Mouse (Mus musculus) lung, postnatal 14 days (tissue): ENCODE measurements around the gene Hk2.

Experiments
- DNase-seq: peaks from one replicate; pipeline ENCODE4 v3.0.0; 2021

Hk2 gene

DNA sequence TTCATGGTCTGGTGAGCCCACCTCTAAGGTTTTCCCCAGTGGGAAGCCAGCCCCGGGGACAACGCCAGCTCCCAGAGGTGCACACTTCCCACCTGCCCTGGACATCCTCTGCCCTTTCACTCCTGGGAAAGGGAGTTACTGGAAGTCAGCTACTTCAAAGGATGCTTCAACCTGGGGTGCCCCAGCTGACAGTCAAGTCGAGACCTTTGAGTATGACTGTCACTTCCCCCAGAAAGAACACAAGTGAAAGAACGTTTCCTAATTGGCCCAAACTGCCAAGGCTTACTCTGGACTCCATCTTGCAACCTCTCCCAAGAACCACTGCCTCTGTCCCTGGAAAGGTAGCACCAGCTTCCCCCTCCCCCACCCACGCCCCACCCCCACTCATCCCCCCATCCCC, 4.5 kb downstream of the Hk2 start:
- no peak for DNase-seq

GRCm38 (mm10) chr6:82767734-82768586, 6.3 kb downstream of the Hk2 start:
- DNase-seq = no peak

GRCm38 (mm10) chr6:82766636-82767035, 7.6 kb downstream of the Hk2 start:
- DNase-seq = no peak

- no peak for DNase-seq
These were observed 9.0 kb downstream of the Hk2 start for GRCm38 (mm10) chr6:82765261-82765660.

DNA sequence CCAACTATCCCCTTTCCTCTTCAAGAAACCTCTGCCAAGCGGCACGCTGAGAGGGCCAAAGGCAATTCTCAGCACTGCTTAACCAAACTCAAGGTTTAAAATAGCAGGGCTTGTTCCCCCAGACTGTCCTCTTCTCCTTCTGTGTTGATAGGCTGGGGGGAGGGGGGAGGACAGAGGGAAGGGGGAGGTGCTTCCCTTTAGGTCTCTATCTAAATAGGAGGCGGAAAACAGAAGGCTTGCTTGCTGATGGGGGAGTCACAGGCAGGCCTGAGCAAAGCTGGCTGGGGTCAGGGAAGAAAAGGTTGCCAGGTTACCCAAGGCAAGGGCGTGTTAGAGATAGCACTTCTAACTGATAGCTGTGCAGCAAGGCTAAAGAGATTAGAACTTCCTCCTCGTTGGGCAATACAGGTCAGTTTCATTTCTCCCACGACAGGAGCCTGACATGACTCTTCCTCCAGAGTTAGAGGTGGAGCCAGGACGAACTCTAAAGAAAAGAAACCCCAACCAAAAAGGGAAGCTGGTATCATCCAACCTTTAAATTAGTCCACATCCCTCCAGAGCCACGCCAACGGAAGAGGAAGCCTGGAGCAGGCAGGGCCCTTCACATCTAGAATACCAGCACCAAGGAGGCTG, 10.3 kb downstream of the Hk2 start:
- DNase-seq = no peak

- DNase-seq = no peak
These were observed 11.5 kb downstream of the Hk2 start for GRCm38 (mm10) chr6:82762728-82763127.

- no peak for DNase-seq
These were observed 13.4 kb downstream of the Hk2 start for GRCm38 (mm10) chr6:82760749-82761357.

GRCm38 (mm10) chr6:82759241-82759640, 15.0 kb downstream of the Hk2 start:
- no peak for DNase-seq

- DNase-seq = no peak
These were observed 17.4 kb downstream of the Hk2 start for GRCm38 (mm10) chr6:82756799-82757210.

DNA sequence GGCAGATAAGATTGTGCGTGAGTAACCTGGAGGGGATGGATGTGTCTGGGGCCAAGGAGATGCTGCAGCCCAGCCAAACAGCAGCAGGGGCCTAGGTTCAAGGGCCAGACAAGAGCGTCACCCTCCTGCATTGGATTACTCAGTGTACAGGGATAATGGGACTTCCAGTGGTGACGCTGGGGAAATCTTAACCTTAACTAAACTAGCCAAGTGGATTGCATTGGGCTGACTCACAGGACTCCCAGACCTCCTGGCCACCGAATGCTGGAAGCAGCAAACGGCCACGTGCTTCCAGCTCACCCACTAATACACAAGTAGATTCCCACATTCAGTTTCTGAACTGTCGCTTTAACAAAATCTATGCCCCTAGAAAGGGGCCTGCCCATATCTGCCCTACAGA, 18.0 kb downstream of the Hk2 start:
- DNase-seq = no peak

- no peak for DNase-seq
These were observed 18.9 kb downstream of the Hk2 start for GRCm38 (mm10) chr6:82755338-82755737.

- no peak for DNase-seq
These were observed 19.5 kb downstream of the Hk2 start for GRCm38 (mm10) chr6:82754769-82755168.

DNA sequence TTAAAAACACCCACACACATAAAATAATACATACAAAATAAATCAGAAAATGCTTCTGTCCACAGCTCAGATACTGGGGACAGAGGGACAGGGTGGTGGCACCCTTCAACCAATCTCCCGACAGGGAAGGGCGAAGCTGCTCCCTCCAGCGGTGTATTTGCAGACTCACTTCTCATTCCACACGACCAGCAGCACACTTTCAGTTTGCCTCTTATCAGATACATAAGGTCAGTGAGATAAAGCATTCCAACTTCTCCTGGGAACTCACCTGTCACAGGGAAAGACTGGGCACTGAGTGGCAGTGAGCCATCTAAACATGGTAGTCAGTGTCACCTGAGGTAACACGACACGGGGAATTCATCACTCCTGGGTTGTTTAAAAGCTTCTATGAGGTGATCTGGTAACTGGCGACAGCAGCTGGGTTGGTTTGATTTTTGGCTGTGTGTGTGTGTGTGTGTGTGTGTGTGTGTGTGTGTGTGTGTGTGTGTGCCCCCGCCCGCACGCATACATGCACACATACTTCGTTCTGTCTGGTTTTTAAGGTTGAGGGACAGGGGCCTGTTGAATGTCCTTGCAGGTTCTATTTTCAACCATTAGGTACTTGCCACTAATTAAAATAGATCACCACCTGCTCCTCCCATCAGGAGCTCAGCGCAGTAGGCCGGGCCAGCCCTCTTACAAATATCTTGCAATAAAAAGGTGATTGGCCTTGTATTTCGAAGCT, 20.5 kb downstream of the Hk2 start:
- DNase-seq = no peak

GRCm38 (mm10) chr6:82753061-82753460, 21.2 kb downstream of the Hk2 start:
- DNase-seq = peak; percentile 43

GRCm38 (mm10) chr6:82751791-82752190, 22.5 kb downstream of the Hk2 start:
- no peak for DNase-seq

DNA sequence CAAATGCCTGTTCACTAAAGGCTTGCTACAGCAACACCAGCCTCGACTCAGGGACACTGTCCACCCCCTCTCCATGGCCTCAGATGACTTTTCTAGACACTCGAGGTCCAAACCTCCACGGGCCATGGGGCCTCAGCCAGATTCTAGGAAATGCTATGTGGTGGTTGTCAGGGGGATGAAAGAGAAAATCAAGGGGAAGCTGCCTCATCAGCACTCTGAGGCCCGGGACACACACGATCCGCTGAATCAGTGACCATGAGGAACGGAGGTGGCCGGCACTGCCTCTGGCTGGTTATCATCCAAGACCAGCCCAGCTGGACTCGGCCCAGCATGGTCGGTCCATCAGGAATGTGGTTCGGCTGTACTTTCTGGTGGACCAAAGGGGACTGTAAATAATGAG, 23.2 kb downstream of the Hk2 start:
- DNase-seq = peak; percentile 46

- DNase-seq = no peak
These were observed 24.2 kb downstream of the Hk2 start for GRCm38 (mm10) chr6:82750063-82750462.

DNA sequence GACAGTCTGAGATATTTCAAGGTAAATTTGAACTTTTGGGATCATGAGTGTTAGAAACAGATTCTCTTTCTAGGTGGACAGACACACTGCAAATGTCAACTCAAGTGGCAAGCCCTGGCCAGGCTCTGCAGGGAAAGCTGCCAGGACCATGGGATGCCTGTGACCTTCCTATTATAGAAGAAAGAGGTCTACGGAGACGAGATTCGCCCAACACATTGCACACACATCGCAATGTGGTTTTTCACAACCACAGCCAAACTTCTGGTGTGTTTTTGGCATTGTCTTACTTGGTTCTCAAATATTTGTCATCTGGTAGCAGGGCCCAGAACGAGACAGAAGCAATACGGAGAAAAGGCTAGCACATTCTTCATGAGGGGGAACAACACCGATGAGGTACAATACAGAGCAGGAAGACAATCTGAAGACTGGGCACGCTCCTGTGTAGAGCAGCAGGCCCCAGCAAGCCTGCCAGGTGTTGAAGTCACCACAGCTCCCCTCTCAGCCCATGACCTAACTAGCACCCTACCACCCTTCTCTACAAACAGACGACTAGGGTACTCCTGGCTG, 26.1 kb downstream of the Hk2 start:
- DNase-seq = no peak

- no peak for DNase-seq
These were observed 27.2 kb downstream of the Hk2 start for GRCm38 (mm10) chr6:82747085-82747484.

- no peak for DNase-seq
These were observed 29.7 kb downstream of the Hk2 start for GRCm38 (mm10) chr6:82744553-82744952.

DNA sequence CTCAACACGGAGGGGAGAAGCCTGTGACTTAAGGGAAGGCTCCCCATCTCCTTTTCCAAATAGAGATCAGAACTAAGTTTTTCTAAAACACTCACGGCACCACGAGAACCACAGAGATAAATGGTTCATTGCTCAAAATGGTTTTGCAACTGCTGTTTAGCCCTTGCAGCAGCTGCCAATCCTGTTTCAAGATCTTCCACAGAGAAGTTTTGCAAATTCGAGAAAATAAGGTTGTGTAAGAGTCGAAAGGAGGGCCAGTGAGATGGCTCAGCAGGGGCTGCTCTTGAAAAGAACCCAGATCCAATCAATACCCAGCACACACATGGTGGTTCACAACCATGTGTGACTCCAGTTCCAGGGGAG, 32.8 kb downstream of the Hk2 start:
- DNase-seq = no peak

DNA sequence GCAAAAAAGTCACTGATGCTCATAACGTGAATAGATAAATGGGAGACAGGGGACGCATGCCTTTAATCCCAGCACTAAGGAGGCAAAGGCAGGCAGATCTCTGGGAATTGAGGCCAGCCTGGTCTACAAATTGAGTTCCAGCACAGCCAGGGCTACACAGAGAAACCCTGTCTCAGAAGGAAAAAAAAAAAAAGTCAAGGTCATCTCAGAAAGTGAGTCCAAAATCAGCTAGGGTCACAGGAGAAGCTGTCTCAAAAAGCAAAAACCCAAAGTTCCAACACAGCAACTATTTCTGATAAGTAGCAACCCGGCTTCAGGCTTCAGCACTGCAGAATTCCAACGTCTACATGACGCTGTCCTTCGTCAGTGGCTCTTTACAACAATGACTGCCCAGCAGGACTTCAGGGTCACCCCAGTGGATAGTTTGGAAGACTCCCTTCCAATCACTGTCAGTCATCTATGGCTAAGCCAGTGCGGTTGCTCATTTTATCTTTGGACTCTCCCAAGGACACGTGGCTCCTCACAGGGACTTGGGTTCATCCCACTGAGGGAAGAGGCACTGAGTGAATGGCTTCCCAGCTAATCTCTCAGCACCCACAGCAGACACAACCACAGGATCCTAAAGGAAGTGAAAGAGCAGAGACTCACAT, 33.3 kb downstream of the Hk2 start:
- no peak for DNase-seq

DNA sequence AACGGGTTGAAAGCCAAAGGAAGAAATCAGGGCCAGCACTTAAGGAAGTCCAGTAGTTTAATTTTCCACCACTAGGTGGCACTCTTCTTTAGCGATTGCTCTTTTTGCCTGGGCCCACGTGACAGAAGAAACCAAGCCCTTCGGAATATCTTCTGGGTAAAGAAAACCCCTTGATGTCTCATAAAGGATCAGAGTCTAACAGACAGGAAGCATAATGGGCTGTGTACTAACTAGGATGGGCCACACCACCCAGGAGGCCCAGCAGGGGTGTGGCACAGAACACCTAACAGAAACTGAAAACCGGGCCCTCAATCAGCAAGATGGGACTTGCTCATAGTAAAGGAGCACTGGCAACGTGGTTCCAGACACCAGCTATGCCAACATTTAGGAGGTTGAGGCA, 34.0 kb downstream of the Hk2 start:
- peak; percentile 79 for DNase-seq
